34 mouse cellular contexts compared by ENCODE assay signal in genomic region chr10:79607892-79608291, GRCm38 (mm10). TPM values are rescaled to one million over a fixed set of nuclear protein-coding genes. Genes with fewer than 3 reads are reported as not detected.
DNase-seq lines count a peak whose midpoint lies in the region; ATAC-seq lines count a peak whose summit lies in the region.
"Had no signal": no experiment of that assay in that cellular context is flagged by ENCODE, and none has a peak within 500 bp of the region (broad histone marks: within the 10 kb centered on the region; RNA-seq: fewer than 3 reads in every experiment).

No protein-coding gene starts in this region.

- H3K27me3 ChIP-seq in midbrain, embryonic 10.5 days (ENCODE audit: low read depth, poor library complexity, severe bottlenecking), result peaks cover 45% of the 10 kb centered on the region
- peaks cover 21% of the 10 kb centered on the region for H3K27me3 ChIP-seq in midbrain, embryonic 15.5 days (replicated peaks)
- H3K27me3 ChIP-seq in stomach, embryonic 14.5 days (ENCODE audit: control insufficient read depth, insufficient read depth, low read length), result peaks cover 12% of the 10 kb centered on the region
- H3K27me3 ChIP-seq in hindbrain, embryonic 12.5 days, result peaks cover 37% of the 10 kb centered on the region

- no peaks in the 10 kb centered on the region for H3K36me3 ChIP-seq in midbrain, embryonic 10.5 days
- H3K36me3 ChIP-seq in midbrain, embryonic 15.5 days (replicated peaks), result no peaks in the 10 kb centered on the region
- H3K36me3 ChIP-seq in stomach, embryonic 14.5 days (ENCODE audit: control insufficient read depth, insufficient read depth, low read length), result no peaks in the 10 kb centered on the region
- no peaks in the 10 kb centered on the region for H3K36me3 ChIP-seq in hindbrain, embryonic 12.5 days
- H3K36me3 ChIP-seq: embryonic facial prominence, embryonic 12.5 days; forebrain, embryonic 12.5 days; G1E; heart, embryonic 10.5 days; hindbrain, embryonic 13.5 days; limb, embryonic 10.5 days; limb, embryonic 15.5 days; liver, embryonic 13.5 days had no signal

- H3K4me2 ChIP-seq in midbrain, embryonic 15.5 days, result no peak overlapping the region
- H3K4me2 ChIP-seq in stomach, embryonic 14.5 days (replicated peaks; ENCODE audit: low read depth, low read length), result no peak overlapping the region
- no peak overlapping the region for H3K4me2 ChIP-seq in hindbrain, embryonic 12.5 days (replicated peaks)
- H3K4me2 ChIP-seq: embryonic facial prominence, embryonic 12.5 days; forebrain, embryonic 12.5 days; hindbrain, embryonic 13.5 days; limb, embryonic 15.5 days; liver, embryonic 13.5 days; midbrain, embryonic 11.5 days had no signal

- no peaks in the 10 kb centered on the region for H3K9me3 ChIP-seq in midbrain, embryonic 10.5 days (replicated peaks)
- no peaks in the 10 kb centered on the region for H3K9me3 ChIP-seq in midbrain, embryonic 15.5 days
- H3K9me3 ChIP-seq in stomach, embryonic 14.5 days (ENCODE audit: control insufficient read depth, low read depth, low read length), result no peaks in the 10 kb centered on the region
- H3K9me3 ChIP-seq in hindbrain, embryonic 12.5 days (replicated peaks), result no peaks in the 10 kb centered on the region
- H3K9me3 ChIP-seq: embryonic facial prominence, embryonic 12.5 days; forebrain, embryonic 12.5 days; G1E; heart, embryonic 10.5 days; hindbrain, embryonic 13.5 days; limb, embryonic 10.5 days; limb, embryonic 15.5 days; liver, embryonic 13.5 days had no signal

- WGBS in midbrain, embryonic 10.5 days, result 43% methylated on average over 2 of the region's 2 CpGs
- 30% methylated on average over 2 of the region's 2 CpGs for WGBS in midbrain, embryonic 15.5 days
- WGBS in stomach, embryonic 14.5 days, result 42% methylated on average over 2 of the region's 2 CpGs
- WGBS in hindbrain, embryonic 12.5 days, result 48% methylated on average over 2 of the region's 2 CpGs

- peaks cover 26% of the 10 kb centered on the region for H3K4me1 ChIP-seq in midbrain, embryonic 10.5 days
- peaks cover 15% of the 10 kb centered on the region for H3K4me1 ChIP-seq in midbrain, embryonic 15.5 days
- H3K4me1 ChIP-seq in stomach, embryonic 14.5 days (ENCODE audit: control insufficient read depth, insufficient read depth, low read length), result peaks cover 6% of the 10 kb centered on the region; the same call in 1 of the 2 replicates
- peaks cover 15% of the 10 kb centered on the region for H3K4me1 ChIP-seq in hindbrain, embryonic 12.5 days

- no peak overlapping the region for H3K9ac ChIP-seq in midbrain, embryonic 15.5 days
- no peak overlapping the region for H3K9ac ChIP-seq in stomach, embryonic 14.5 days (replicated peaks; ENCODE audit: low read depth, low read length)
- H3K9ac ChIP-seq in hindbrain, embryonic 12.5 days, result no peak overlapping the region
- H3K9ac ChIP-seq: embryonic facial prominence, embryonic 12.5 days; forebrain, embryonic 12.5 days; forebrain, postnatal 0 days; hindbrain, embryonic 13.5 days; limb, embryonic 15.5 days; liver, embryonic 13.5 days had no signal

- ATAC-seq in midbrain, embryonic 15.5 days (replicated peaks), result no peak
- peak; percentile 33; the same call in 1 of the 2 replicates for ATAC-seq in stomach, embryonic 14.5 days (ENCODE audit: insufficient number of reproducible peaks, insufficient read depth, low FRiP score, low read depth)
- no peak for ATAC-seq in hindbrain, embryonic 12.5 days (ENCODE audit: low FRiP score)
- ATAC-seq: forebrain, postnatal 0 days had no signal

- DNase-seq in cerebellum, postnatal 14 days, result peak; percentile 14 to 19
- DNase-seq in cerebellum, adult 9-11 months, result no peak
- peak; percentile 11 for DNase-seq in midbrain, embryonic 10.5 days (ENCODE audit: low spot score)
- no peak for DNase-seq in frontal cortex, postnatal 25 days (ENCODE audit: low spot score in 2 of 2)
- DNase-seq: adrenal gland, postnatal 10 days; cerebellum, adult 11 months; cerebellum, adult 9-10 months; forebrain, postnatal 0 days; gastrocnemius, postnatal 14 days; heart, postnatal 36 days; kidney, adult 2 months; kidney, postnatal 4 days; layer of hippocampus, adult 9-11 months; liver, embryonic 13.5 days; lung, adult 2 months; right cerebral cortex, postnatal 14 days; thymus, postnatal 4 days had no signal

- no peak overlapping the region for H3K27ac ChIP-seq in midbrain, embryonic 10.5 days (replicated peaks)
- H3K27ac ChIP-seq in midbrain, embryonic 15.5 days, result no peak overlapping the region
- H3K27ac ChIP-seq in stomach, embryonic 14.5 days (ENCODE audit: low read length), result no peak overlapping the region
- H3K27ac ChIP-seq in hindbrain, embryonic 12.5 days, result no peak overlapping the region
- H3K27ac ChIP-seq: embryonic facial prominence, embryonic 12.5 days; forebrain, embryonic 12.5 days; heart, embryonic 10.5 days; hindbrain, embryonic 13.5 days; kidney, postnatal 0 days; limb, embryonic 10.5 days; limb, embryonic 15.5 days; liver, embryonic 13.5 days had no signal

- H3K4me3 ChIP-seq in midbrain, embryonic 10.5 days, result no peak overlapping the region
- H3K4me3 ChIP-seq in midbrain, embryonic 15.5 days, result no peak overlapping the region
- no peak overlapping the region for H3K4me3 ChIP-seq in stomach, embryonic 14.5 days (ENCODE audit: low read depth, low read length)
- H3K4me3 ChIP-seq in hindbrain, embryonic 12.5 days, result no peak overlapping the region
- H3K4me3 ChIP-seq: embryonic facial prominence, embryonic 12.5 days; forebrain, embryonic 12.5 days; heart, embryonic 10.5 days; hindbrain, embryonic 13.5 days; limb, embryonic 10.5 days; limb, embryonic 15.5 days; liver, embryonic 13.5 days had no signal

RNA-seq across cellular contexts. Expression of gene C2cd4c, which starts 5.9 kb away (rescaled TPM):
- 0.06 and 0.11 TPM in 2 replicates for polyA plus RNA-seq in midbrain, embryonic 10.5 days (2016; fragmentation: Nextera tagmentation; extraction: Ambion mirVana)
- polyA plus RNA-seq in midbrain, embryonic 15.5 days (2015; fragmentation: Nextera tagmentation; extraction: Ambion mirVana), result 0.49 and 0.95 TPM in 2 replicates
- 0.04 and 0.13 TPM in 2 replicates for polyA plus RNA-seq in stomach, embryonic 14.5 days (2014; fragmentation: Nextera tagmentation; extraction: Ambion mirVana)
- polyA plus RNA-seq in hindbrain, embryonic 12.5 days (2016; fragmentation: Nextera tagmentation; extraction: Ambion mirVana), result 0.08 TPM in 1 of 2 replicates, not detected in the other
- polyA plus RNA-seq: forebrain, embryonic 12.5 days; G1E; heart, embryonic 10.5 days; heart, embryonic 16.5 days; limb, embryonic 10.5 days; limb, embryonic 15.5 days; liver, embryonic 13.5 days; lung, adult 2 months; thymus, postnatal 0 days had no signal

RNA-seq across cellular contexts. Expression of gene Theg, which starts 20.8 kb away (rescaled TPM):
- polyA plus RNA-seq in midbrain, embryonic 10.5 days (2016; fragmentation: Nextera tagmentation; extraction: Ambion mirVana), result not detected in 2 replicates
- polyA plus RNA-seq in midbrain, embryonic 15.5 days (2015; fragmentation: Nextera tagmentation; extraction: Ambion mirVana), result not detected in 2 replicates
- not detected in 2 replicates for polyA plus RNA-seq in stomach, embryonic 14.5 days (2014; fragmentation: Nextera tagmentation; extraction: Ambion mirVana)
- not detected in 2 replicates for polyA plus RNA-seq in hindbrain, embryonic 12.5 days (2016; fragmentation: Nextera tagmentation; extraction: Ambion mirVana)
- polyA plus RNA-seq: embryonic facial prominence, embryonic 12.5 days; forebrain, embryonic 12.5 days; forebrain, postnatal 0 days; G1E; heart, embryonic 10.5 days; heart, embryonic 16.5 days; hindbrain, embryonic 13.5 days; kidney, adult 2 months; kidney, postnatal 0 days; limb, embryonic 10.5 days; limb, embryonic 15.5 days; liver, embryonic 13.5 days; lung, adult 2 months; midbrain, embryonic 11.5 days; midbrain, postnatal 0 days; neural tube, embryonic 14.5 days; thymus, postnatal 0 days had no signal

RNA-seq across cellular contexts. Expression of gene Shc2, which starts 29.8 kb away (rescaled TPM):
- 18.5 and 20.1 TPM in 2 replicates for polyA plus RNA-seq in midbrain, embryonic 10.5 days (2016; fragmentation: Nextera tagmentation; extraction: Ambion mirVana)
- polyA plus RNA-seq in midbrain, embryonic 15.5 days (2015; fragmentation: Nextera tagmentation; extraction: Ambion mirVana), result 27.9 and 30.1 TPM in 2 replicates
- polyA plus RNA-seq in stomach, embryonic 14.5 days (2014; fragmentation: Nextera tagmentation; extraction: Ambion mirVana), result 7.1 and 7.7 TPM in 2 replicates
- 30.3 and 33.0 TPM in 2 replicates for polyA plus RNA-seq in hindbrain, embryonic 12.5 days (2016; fragmentation: Nextera tagmentation; extraction: Ambion mirVana)
- polyA plus RNA-seq: G1E had no signal

RNA-seq across cellular contexts. Expression of gene Odf3l2, which starts 37.6 kb away (rescaled TPM):
- not detected in 2 replicates for polyA plus RNA-seq in midbrain, embryonic 10.5 days (2016; fragmentation: Nextera tagmentation; extraction: Ambion mirVana)
- polyA plus RNA-seq in midbrain, embryonic 15.5 days (2015; fragmentation: Nextera tagmentation; extraction: Ambion mirVana), result 0.41 and 0.44 TPM in 2 replicates
- polyA plus RNA-seq in stomach, embryonic 14.5 days (2014; fragmentation: Nextera tagmentation; extraction: Ambion mirVana), result 0.20 TPM in 1 of 2 replicates, not detected in the other
- not detected in 2 replicates for polyA plus RNA-seq in hindbrain, embryonic 12.5 days (2016; fragmentation: Nextera tagmentation; extraction: Ambion mirVana)
- polyA plus RNA-seq: embryonic facial prominence, embryonic 12.5 days; forebrain, embryonic 12.5 days; G1E; heart, embryonic 10.5 days; heart, embryonic 16.5 days; hindbrain, embryonic 13.5 days; kidney, postnatal 0 days; limb, embryonic 10.5 days; liver, embryonic 13.5 days; lung, adult 2 months; midbrain, embryonic 11.5 days; neural tube, embryonic 14.5 days; testis, adult 2 months; thymus, postnatal 0 days had no signal

RNA-seq across cellular contexts. Expression of gene Mier2, which starts 52.9 kb away (rescaled TPM):
- polyA plus RNA-seq in midbrain, embryonic 10.5 days (2016; fragmentation: Nextera tagmentation; extraction: Ambion mirVana), result 69.9 and 72.8 TPM in 2 replicates
- 70.4 and 72.5 TPM in 2 replicates for polyA plus RNA-seq in midbrain, embryonic 15.5 days (2015; fragmentation: Nextera tagmentation; extraction: Ambion mirVana)
- 49.0 and 55.2 TPM in 2 replicates for polyA plus RNA-seq in stomach, embryonic 14.5 days (2014; fragmentation: Nextera tagmentation; extraction: Ambion mirVana)
- 57.8 and 66.1 TPM in 2 replicates for polyA plus RNA-seq in hindbrain, embryonic 12.5 days (2016; fragmentation: Nextera tagmentation; extraction: Ambion mirVana)

Comparison
In these comparisons a context has a peak if more than half of its experiments do, and no peak if none do; other contexts are left out.
1. DNase-seq: peak in cerebellum, postnatal 14 days (2 of 2) and midbrain, embryonic 10.5 days (single experiment); none in cerebellum, adult 9-11 months (single experiment) and frontal cortex, postnatal 25 days (0 of 2).